Mouse (Mus musculus) forebrain, embryonic 11.5 days (tissue): ENCODE results near the gene Sgms1. TPM values are rescaled to one million over a fixed set of nuclear protein-coding genes. Genes with fewer than 3 reads are reported as not detected.

Source experiments
- ATAC-seq: fragments of 200-750 bp; cut with Nextera tagmentation; replicated peaks from 2 replicates; pipeline ENCODE4 v1.8.0; 2017; ENCODE audit warnings: moderate TSS enrichment; ENCODE audit not compliant: low FRiP score
- DNase-seq: peaks from one replicate; pipeline ENCODE4 v3.0.0-alpha.2; 2017; ENCODE audit warnings: low spot score
- H3K27ac ChIP-seq: fragments of 300-500 bp; sonication (generic); 2 replicates; pipeline ENCODE4 v1.5.1; 2014; ENCODE audit warnings: low read depth, low read length
- H3K27me3 ChIP-seq: fragments of 300-500 bp; sonication (generic); 2 replicates; pipeline ENCODE4 v1.6.1; 2014; ENCODE audit warnings: mild to moderate bottlenecking, low read length, mixed read lengths; ENCODE audit not compliant: control insufficient read depth, insufficient read depth
- H3K36me3 ChIP-seq: fragments of 300-500 bp; sonication (generic); 2 replicates; pipeline ENCODE4 v1.6.1; 2014; ENCODE audit warnings: mild to moderate bottlenecking, low read length, moderate library complexity, mixed read lengths; ENCODE audit not compliant: control insufficient read depth, insufficient read depth
- H3K4me1 ChIP-seq: fragments of 300-500 bp; sonication (generic); replicated peaks from 2 replicates; pipeline ENCODE4 v1.6.1; 2014; ENCODE audit warnings: low read length, mixed read lengths; ENCODE audit not compliant: control insufficient read depth, insufficient read depth
- H3K4me2 ChIP-seq: fragments of 300-500 bp; sonication (generic); 2 replicates; pipeline ENCODE4 v1.6.1; 2014; ENCODE audit warnings: low read depth, mild to moderate bottlenecking, low read length, moderate library complexity, mixed read lengths; ENCODE audit not compliant: severe bottlenecking
- H3K4me3 ChIP-seq: fragments of 300-500 bp; sonication (generic); 2 replicates; pipeline ENCODE4 v1.5.1; 2014; ENCODE audit warnings: low read depth, low read length
- H3K9ac ChIP-seq: fragments of 300-500 bp; sonication (generic); 2 replicates; pipeline ENCODE4 v1.6.1; 2014; ENCODE audit warnings: low read length
- H3K9me3 ChIP-seq: fragments of 300-500 bp; sonication (generic); 2 replicates; pipeline ENCODE4 v1.6.1; 2016; ENCODE audit warnings: low read length, mixed read lengths; ENCODE audit not compliant: control insufficient read depth
- WGBS: fragments of 180-500 bp; shearing (Covaris S2); extraction: QIAGEN DNeasy Blood & Tissue Kit; methylation state at CpG from one replicate; pipeline ENCODE4 v1.1.7; 2014; 5-methylcytosine and 5-hydroxymethylcytosine counted together
- polyA plus RNA-seq: library from polyadenylated mRNA; unstranded; fragments of >200 nt; fragmentation: Nextera tagmentation; extraction: Ambion mirVana; gene quantifications from 2 replicates; pipeline ENCODE4 v1.2.1, GENCODE M21; 2014

Gene Sgms1
- polyA plus RNA-seq, 1 experiment from 2014 or later, result 17.8 TPM

DNA sequence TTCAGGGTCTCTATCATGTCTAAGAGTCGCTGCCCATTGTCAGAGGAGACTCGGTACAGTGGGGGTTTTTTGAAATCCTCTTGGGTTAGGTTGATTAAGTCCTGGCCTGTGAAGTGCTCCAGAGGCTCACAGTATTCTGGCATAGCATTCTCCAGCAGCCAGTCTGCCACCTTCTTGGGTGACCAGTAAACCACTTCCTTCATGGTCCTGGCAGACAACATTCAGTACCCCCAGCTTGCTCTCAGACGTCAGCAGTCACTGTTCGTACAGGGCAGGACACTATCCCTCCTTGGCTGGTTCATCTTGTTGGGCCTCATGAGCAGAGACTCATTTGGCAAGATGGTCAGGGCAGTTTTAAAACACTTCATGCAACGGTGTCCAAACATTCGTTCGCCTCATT is 229.6 kb downstream of the Sgms1 start:
- no peaks in the 10 kb centered on the region for H3K27me3 ChIP-seq
- H3K9me3 ChIP-seq, result no peaks in the 10 kb centered on the region
- 94% methylated on average over 7 of the region's 7 CpGs for WGBS
- no peak overlapping the region for H3K4me2 ChIP-seq
- no peaks in the 10 kb centered on the region for H3K4me1 ChIP-seq
- no peak overlapping the region for H3K9ac ChIP-seq
- DNase-seq, result no peak
- H3K36me3 ChIP-seq, result no peaks in the 10 kb centered on the region
- H3K27ac ChIP-seq, result no peak overlapping the region
- no peak overlapping the region for H3K4me3 ChIP-seq
- no peak for ATAC-seq

DNA sequence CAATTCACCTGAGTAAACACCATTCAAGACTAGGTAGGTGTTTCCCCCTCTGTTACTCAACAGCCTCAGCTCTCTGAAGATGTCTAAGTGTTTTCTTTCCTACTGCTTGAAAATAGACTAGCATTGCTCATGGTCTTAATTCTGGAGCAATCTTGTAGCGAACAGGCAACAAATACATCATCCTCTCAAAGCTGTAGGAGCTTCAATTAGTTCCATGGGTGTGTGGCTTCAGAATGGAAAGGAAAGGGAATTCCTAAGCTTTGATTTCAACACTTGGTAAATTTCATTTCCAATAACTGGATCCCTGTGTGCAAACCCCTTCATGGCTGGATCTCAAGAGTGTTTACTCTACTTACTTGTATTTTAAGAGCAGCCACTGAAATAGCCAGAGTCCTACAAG is 230.3 kb downstream of the Sgms1 start:
- no peak overlapping the region for H3K9ac ChIP-seq
- no peaks in the 10 kb centered on the region for H3K4me1 ChIP-seq
- no peaks in the 10 kb centered on the region for H3K36me3 ChIP-seq
- DNase-seq (no peak), ATAC-seq (no peak)
- no peak overlapping the region for H3K27ac ChIP-seq
- WGBS, result 97% methylated on average over 1 of the region's 1 CpGs
- H3K4me2 ChIP-seq, result no peak overlapping the region
- no peaks in the 10 kb centered on the region for H3K27me3 ChIP-seq
- H3K4me3 ChIP-seq, result no peak overlapping the region
- no peaks in the 10 kb centered on the region for H3K9me3 ChIP-seq

DNA sequence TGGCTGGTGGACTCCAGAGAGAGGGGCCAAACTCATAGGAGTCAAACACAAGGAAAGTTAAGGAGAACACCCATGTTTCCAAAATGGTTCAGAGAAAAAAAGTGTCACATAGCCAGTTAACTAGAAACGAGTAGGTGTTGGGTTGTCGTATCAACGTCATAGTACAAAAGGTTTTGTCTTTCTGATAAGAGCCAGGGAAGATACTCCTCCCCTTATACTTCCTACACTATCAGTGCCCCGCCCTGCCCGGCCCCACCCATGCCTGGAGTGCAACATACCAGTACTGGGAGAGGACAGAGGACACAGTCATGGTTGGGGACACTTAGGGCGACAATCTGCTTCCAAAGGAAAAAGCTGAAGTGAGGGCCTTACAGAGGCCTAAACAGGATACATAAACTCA is 232.5 kb downstream of the Sgms1 start:
- WGBS, result 88% methylated on average over 6 of the region's 6 CpGs
- Histone ChIP-seq H3K4me2 (no peak overlapping the region), H3K9ac (no peak overlapping the region), H3K9me3 (no peaks in the 10 kb centered on the region), H3K27ac (no peak overlapping the region), H3K4me3 (no peak overlapping the region), H3K27me3 (no peaks in the 10 kb centered on the region), H3K4me1 (no peaks in the 10 kb centered on the region), H3K36me3 (no peaks in the 10 kb centered on the region)
- DNase-seq (no peak), ATAC-seq (no peak)

DNA sequence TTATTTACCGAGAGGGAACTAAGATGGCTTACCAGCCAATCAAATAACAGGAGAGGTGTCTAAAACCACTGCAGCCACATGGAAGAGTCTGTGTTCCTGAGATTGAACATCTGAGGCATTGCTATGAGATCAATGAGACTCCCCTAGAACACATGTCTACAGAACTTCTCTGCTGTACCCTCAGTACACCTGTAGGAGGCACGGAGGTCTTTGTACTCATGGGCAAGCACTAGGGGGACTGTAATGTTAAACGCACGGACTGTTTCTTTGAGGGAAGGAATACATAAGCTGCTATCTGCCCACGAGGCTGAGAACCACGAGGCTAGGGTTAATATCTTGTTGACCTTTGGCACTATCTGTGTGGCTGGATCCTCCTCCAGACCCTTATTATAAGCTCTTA is 237.0 kb downstream of the Sgms1 start:
- Histone ChIP-seq H3K27me3 (no peaks in the 10 kb centered on the region), H3K4me2 (no peak overlapping the region), H3K4me3 (no peak overlapping the region), H3K9me3 (no peaks in the 10 kb centered on the region), H3K36me3 (no peaks in the 10 kb centered on the region), H3K4me1 (no peaks in the 10 kb centered on the region), H3K27ac (no peak overlapping the region), H3K9ac (no peak overlapping the region)
- DNase-seq (no peak), ATAC-seq (no peak)
- WGBS, result 82% methylated on average over 6 of the region's 6 CpGs

DNA sequence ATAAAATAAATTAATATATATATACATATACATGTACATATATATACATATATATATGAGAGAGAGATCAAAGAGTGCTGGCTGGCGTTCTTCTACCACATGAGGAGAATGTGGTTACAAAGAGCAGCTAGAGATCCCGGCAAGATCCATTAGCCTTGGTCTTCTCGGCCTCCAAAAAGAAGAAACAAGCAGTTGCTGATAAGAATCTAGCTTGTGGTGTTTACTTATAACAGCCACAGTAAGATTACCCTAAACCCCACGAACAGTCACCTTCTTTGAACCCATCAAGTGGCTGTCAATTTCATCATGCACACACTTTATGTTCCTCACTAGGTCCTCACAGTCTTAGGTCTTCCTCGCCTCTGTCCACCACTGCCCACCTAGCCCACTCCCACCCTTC is 240.8 kb downstream of the Sgms1 start:
- H3K27me3 ChIP-seq, result no peaks in the 10 kb centered on the region
- no peaks in the 10 kb centered on the region for H3K36me3 ChIP-seq
- WGBS, result 87% methylated on average over 5 of the region's 5 CpGs
- H3K4me3 ChIP-seq, result no peak overlapping the region
- H3K4me2 ChIP-seq, result no peak overlapping the region
- H3K4me1 ChIP-seq, result no peaks in the 10 kb centered on the region
- H3K9me3 ChIP-seq, result no peaks in the 10 kb centered on the region
- ATAC-seq (no peak), DNase-seq (no peak)
- H3K27ac ChIP-seq, result no peak overlapping the region
- no peak overlapping the region for H3K9ac ChIP-seq

DNA sequence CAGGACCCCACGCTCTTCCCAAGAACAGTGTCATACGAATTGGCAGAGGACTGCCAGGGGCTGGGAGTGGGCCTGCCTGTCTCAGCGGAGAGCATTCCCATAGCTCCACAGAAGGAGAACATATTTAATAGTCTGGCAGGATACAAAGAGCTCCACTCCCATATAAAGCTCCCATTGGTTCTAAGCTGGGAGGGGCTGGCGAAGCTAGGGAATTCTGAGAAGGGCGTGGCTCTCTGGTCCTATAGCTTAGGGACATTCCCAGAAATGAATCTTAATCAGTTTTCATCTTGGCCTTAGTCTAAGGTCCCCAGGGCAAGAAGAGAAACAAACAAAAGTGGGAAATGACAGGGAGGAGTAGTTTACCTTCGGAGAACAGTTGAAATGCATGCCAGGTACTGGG is 247.1 kb downstream of the Sgms1 start:
- Histone ChIP-seq H3K4me1 (no peaks in the 10 kb centered on the region), H3K4me2 (no peak overlapping the region), H3K4me3 (no peak overlapping the region), H3K36me3 (no peaks in the 10 kb centered on the region; the same call in 1 of the 2 replicates), H3K9ac (no peak overlapping the region), H3K27me3 (no peaks in the 10 kb centered on the region), H3K27ac (no peak overlapping the region), H3K9me3 (no peaks in the 10 kb centered on the region)
- 89% methylated on average over 6 of the region's 6 CpGs for WGBS
- DNase-seq (no peak), ATAC-seq (no peak)

DNA sequence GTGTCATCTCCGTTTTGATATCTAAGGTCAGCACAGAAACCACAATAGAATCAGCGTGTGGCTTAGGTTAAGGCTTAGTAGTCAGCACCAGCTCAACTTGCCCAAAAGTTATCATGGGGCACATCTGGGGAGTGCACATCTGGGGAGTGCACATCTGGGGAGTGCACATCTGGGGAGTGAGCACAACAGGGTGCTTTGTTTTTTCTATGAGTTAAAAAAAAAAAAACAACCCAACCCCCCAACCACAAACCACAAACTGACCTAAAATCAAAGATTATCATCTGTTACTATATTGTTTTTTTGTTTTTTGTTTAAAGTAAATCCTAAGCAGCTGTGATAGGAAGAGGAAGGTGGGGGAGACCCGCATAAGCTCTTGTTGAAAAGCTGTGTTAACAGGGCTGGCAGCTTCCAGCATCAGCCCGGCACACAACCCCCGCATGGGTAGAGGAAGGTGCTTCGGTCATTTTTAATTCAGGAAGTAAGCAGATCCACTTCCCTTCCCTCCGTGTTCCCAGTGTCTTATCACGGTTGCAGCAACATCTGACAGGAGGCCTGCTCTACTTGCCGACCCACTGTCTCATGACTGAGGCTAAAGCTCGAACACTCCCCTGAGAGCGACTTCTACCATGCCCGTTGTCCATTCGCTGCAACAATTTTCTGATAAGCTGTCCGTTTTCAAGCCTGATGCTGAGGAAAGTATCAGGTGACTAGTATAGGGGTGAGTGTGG is 251.0 kb downstream of the Sgms1 start:
- 82% methylated on average over 14 of the region's 14 CpGs for WGBS
- Histone ChIP-seq H3K9ac (no peak overlapping the region), H3K36me3 (no peaks in the 10 kb centered on the region; the same call in 1 of the 2 replicates), H3K4me1 (0 out of 2 replicates have a peak, but pooled peaks cover 4% of the 10 kb centered on the region), H3K9me3 (no peaks in the 10 kb centered on the region), H3K27ac (no peak overlapping the region), H3K27me3 (no peaks in the 10 kb centered on the region), H3K4me3 (no peak overlapping the region), H3K4me2 (no peak overlapping the region)
- DNase-seq (no peak), ATAC-seq (no peak)

DNA sequence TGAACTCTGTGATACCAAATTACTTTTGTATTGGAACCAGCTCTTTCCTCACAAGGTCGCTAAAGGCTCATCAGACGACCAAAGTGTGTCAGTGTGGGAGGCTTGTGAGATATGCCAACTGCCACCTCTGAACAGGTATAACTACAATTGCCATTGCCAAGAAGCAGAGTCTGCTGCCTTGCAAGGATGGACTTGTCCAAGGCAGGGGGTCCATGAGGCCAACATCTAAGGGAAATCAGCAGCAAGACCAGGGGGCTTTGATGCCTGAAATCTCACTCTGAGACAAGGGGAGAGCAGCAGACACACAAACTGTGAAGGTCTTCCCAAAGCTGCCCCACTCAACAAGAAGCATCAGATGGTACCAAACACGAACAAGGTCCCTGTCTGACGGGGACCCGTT is 251.6 kb downstream of the Sgms1 start:
- ATAC-seq (no peak), DNase-seq (no peak)
- WGBS, result 90% methylated on average over 5 of the region's 5 CpGs
- Histone ChIP-seq H3K4me2 (no peak overlapping the region), H3K36me3 (no peaks in the 10 kb centered on the region; the same call in 1 of the 2 replicates), H3K27me3 (no peaks in the 10 kb centered on the region), H3K9me3 (no peaks in the 10 kb centered on the region), H3K4me3 (no peak overlapping the region), H3K27ac (no peak overlapping the region), H3K9ac (no peak overlapping the region), H3K4me1 (0 out of 2 replicates have a peak, but pooled peaks cover 4% of the 10 kb centered on the region)
